Mouse (Mus musculus) embryo, embryonic 10.5 days (tissue): ENCODE results near the gene Mpg.

ENCODE experiments used
- DNase-seq: peaks from one replicate; pipeline ENCODE4 v3.0.0-alpha.2; 2015; ENCODE audit warnings: low spot score

Mpg gene

DNA sequence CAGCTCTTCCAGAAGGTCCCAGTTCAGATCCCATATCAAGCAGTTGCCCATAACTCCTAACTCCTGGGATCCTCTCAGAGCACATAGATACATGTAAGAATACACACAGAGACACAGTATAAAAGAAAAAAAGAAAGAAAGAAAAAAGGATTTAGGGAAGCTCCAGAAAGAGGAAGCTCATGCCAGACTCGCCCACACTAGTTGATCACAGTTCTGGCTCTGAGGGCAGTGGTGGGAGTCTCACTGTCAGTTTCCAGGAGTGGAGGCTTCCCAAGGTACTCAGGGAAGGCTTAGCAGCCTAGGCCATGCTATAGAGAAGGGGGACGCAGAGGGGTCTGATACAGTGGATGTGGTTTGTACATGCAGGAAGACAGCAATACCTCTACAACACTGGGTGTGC, 4.8 kb downstream of the Mpg start:
- DNase-seq = no peak

DNA sequence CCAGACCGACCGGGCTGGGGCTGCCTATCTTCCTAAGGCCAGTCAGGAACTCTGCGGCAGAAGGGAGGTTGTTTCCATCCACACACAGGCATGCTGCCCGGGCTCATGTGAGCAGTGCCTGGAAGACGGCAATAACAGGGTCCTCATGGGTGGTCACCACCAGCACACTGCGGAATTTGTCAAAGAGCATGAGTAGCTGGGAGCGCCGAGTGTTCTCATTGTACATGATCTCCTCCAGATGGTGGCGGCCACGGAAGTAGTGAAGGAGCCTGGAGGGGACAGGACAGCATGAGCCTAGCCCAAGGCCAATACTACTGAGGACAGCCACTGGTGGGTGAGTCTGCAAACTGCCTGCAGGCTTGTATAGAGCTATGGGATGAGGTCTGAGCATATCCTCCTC, 6.5 kb downstream of the Mpg start:
- DNase-seq = no peak

DNA sequence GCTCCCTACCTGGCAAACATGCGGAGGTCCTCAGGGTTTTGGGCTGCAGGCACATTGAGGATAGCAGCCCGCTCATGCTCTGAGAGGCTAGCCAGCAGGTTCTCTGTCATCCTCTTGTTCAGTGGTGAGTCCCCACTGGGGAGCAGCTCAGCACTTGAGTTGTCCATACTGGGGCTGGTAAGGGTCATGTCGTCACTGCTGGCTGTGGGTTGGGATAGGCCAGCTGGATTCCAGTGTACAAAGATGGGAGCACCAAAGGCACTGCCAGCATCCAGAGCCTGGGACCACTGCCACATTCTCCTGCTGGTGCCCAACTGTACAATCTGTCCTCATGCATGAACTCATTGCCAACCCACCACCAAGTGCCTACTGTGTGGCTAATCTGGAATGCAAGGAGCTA, 7.6 kb downstream of the Mpg start:
- no peak for DNase-seq

DNA sequence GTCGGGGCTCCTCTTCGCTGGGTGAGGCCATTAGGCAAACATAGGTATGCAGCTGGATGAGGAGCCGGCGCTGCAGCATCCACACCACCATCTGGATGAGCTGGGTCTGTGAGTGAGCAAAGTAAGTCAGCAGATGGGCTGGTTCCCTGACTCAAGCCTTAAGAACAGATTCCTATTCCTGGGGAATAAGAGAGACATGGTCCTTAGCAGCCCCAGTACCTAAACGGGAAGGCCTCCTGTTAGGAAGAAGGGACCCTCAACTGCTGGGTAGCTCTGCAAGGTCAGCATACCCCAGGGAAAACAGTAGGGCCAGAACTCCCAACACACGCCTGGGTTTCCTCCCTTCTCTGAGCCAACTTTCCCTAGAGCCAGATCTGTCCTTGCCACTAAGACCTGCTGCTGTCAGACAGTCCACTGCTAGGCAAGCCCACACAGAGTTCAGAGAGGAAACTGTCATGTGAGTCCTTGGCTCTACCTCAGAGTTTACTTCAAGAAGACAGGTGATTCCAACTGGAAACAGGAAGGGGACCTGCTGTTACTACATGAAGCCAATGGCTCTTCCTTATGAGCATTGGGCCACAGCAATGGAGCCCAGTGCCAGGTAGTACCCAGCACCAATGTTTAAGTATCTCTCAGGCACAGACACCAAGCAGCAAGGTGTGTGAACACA, 8.6 kb downstream of the Mpg start:
- DNase-seq = no peak

DNA sequence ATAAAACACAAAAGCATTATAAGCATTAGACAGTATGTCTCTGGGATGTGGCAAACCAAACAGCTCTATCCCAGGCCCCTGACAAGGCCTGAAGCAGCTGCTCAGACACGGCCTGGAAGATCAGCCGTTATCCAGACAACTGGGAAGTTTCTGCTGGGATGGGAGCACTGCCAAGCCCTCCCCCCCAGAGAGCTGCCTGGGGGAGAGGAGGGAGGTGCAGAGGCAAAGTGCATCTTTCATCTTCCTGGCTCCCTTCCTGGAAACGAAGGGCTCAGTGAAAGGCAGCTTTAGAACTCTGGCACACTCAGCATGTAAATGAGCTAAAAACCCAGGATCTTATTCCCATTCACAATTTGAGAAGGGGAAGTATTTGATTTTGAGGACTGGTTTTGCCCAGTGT, 9.3 kb downstream of the Mpg start:
- DNase-seq = no peak

DNA sequence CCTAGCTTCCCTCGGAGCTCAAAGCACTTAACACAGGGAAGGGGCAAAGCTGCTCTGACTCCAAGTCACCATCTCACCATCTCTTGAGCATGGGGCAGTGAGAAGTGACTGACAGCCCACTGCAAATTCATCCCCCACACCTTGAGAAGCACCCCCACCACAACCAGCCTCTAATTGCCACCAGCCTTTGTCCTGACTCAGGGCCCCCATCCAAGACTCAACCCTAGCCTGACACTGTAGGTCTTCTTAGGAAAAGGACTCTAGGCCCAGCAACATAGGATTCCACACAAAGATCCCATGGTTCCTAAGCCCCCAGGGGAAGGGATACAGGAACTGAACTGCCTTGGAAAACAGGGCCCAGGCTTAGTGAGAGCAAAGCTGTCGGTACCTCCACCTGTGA, 9.8 kb downstream of the Mpg start:
- DNase-seq = no peak

DNA sequence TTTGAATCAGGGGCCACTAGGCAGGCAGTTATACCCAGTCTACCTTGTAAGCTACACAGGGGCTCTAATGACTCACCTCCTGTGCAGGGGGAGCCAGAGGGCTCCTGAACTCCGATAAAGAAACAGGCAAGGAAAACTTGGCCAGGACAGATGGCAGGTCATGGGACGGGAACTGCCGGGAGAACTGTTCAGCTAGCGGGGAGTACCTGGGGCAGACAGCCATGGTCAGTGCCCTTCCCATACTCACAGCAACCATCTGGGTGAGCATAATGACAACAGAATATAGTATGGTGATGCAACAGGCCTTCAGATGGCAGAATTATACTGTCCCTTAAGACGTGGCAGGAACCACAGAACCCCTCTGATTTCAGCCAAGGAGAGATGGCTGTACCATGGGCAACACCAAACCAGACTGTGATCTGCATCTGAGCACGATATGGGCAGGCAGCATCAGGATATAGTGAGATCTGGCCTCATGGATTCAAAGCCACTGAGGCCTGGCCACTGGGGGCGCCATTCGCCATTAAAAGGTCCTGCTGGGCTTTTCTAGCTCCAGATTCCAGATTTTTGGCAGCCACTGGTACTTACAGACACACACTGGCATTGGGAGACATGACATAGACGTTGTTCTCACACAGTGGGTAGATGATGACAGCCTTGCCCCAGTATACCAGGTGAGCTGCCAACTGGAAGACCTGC, 10.6 kb downstream of the Mpg start:
- DNase-seq = peak; percentile 73

DNA sequence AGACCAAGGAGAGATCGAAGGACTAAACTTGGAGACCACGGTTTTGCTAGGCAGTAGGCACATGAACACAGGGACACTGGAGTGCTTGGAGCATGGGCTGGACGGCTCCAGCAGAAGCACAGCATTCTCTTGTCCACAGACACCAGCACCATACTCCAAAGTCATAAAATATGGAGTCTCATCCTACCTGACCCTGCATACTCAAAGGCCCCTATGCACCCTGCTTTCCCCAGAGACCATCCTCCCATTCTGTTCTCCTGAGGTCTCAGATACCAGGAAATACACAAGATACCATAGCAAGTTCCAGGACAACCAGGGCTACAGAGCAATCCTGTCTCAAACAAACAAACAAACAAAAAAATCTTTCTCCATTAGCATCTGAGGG, 11.1 kb downstream of the Mpg start:
- no peak for DNase-seq

DNA sequence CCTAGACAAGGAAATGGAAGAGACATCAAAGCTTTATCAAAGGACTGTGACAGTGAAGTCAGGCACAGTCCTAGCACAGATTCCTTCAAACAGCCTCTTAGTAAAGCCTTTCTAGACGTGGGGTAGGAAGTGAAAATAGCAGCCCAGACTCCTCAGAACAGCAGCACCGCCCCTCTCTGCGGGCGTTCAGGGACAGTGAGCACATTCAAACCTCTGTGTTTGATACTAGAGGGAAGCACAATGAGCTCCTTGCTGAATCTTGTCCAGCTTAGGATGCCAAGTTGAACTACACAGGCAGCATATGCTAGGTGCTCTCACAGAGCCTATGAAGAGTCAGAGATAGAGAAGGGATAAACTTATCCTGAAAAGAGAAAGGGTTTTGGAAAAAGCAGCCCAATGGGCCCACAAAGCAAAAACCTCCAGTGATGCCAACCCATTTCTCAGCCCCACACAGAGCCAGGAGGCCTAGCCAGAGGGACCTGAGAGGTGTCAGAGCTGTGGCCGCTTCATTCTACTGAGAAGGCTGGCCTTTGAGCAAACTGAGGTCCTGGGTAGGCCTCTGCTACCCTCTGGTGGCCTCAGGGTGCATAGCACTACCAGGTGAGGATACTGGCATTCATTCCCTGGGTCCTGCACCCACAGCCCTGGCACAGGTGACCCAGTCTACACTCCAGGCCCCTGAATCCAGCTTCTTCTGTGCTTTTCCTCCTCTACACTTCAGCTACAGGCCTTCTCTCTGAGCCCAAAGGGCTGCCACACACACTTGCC, 12.0 kb downstream of the Mpg start:
- DNase-seq = peak; percentile 78

DNA sequence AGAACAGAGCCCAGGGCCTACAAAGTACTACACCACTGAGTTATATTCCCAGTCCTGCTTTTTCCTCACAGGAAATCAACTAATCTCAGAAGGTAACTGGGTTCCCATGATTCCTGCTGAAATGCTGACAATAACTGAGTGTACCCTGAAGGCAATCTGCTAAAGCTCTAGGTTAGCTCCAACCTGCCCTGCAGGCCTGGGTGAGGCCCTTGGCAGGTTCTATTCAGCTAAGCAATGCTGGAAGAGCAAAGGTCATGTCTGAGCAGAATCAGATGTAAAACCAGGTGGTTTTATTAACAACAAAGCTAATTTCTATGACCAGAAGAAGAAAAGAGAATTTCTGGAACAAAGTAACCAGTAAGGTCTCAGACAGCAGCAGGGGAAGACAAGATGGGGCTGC, 15.1 kb downstream of the Mpg start:
- no peak for DNase-seq

DNA sequence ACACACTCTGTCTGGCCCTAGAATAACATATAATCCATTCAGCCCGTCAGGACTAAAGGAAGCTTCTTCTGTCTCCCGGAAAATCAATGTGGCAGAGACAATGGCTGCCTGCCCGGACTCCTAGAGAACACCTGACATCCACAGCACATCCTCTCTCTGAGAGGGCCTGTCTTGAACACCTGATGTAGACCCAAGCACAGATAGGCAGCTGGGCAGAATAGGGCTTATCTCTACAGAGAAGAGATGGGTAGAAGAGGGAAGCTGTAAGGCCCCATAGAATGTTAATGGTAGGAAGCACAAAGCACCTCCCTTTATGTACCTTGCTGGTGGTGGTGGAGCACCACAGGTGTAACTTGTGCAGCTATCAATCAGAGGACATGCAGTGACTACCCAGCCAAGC, 15.9 kb downstream of the Mpg start:
- DNase-seq = no peak

DNA sequence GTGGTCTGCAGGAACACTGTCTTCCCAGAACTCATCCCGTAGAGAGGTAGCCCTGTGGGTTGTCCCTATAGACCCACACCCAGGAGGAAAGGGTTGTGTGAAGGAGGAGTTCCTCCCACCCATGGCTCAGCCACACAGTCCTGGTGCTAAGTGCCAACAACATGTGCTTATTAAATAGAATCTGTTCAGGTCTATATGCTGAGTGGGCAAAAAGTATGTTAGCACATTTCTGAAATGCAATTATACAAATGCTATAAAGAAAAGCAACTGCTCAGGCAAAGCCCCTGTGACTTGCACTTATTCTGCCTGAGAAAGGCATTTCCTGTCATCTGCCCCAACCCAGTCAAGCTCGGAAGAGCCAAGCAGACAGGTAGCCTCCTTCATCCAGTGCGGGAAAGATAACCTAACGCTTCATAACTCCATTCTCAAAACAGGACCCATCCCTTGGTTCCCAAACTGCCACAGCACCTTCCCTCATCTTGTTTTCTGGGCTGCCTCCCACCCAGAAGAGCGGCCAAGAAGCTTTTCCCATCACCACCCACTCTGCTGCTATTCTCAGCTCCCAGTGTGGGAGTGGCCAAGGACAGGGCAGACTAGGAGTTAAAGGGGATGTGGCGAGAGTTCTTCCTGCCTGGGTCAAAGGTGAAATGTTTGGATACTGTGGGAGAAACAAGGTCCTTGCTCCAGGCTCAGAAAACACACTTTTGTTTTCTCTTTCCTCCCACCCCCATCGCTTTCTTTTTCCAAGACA, 17.1 kb downstream of the Mpg start:
- peak; percentile 22 for DNase-seq

DNA sequence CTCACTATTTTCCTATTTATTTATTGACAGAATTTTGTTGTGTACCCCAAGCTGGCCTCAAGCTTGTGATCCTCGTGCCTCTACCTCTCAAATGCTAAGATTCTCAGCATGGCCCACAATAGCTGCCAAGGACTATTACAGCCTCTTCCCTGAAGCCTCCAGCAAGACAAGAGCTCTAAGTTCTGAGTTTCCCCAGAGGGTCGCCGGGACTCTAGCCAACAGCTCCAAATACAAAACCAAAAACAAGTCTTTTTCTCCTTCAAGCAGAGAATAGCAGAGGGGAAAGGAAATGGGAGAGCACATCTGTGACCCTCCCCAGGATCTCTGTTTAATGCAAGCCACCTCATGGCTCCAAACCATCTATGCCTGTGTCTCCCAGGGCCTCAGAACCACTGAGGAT, 17.8 kb downstream of the Mpg start:
- DNase-seq = no peak

DNA sequence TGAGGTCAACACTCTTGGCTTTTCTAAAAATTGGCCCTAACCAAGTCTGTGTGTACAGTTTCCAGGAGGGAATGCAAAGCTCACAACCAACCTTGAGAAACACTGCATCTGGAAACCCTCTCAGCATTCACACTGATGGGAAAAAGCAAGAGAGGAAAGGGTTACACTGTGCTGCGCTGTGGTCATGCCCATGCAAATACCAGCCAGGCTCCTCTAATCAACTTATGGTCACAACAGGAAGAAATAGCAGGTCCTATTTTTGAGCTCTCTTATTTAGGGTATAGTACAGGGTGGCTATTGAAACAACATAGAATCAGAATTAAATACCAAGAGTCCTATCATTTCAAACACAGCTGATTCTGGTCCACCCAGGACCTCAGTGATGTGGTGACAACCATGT, 18.3 kb downstream of the Mpg start:
- no peak for DNase-seq

DNA sequence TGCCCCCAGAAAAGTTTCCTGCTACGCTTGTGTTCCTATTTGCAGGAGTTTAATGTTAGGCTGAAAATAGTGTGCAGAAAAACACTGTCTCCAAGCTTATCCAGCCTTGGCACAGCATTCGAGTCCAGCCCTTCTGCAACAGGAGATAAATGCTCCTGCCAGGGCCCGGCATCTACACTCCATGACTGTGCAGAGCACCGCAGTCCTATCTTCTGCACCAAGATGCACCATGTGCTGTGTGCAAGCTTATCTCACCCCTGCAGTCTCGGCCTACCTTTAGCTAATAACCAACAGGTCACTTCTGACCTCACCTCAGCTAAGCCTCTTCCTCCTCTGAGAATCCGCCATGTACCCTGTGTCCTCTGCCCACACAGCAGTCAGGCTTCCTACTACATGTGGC, 19.3 kb downstream of the Mpg start:
- DNase-seq = no peak

DNA sequence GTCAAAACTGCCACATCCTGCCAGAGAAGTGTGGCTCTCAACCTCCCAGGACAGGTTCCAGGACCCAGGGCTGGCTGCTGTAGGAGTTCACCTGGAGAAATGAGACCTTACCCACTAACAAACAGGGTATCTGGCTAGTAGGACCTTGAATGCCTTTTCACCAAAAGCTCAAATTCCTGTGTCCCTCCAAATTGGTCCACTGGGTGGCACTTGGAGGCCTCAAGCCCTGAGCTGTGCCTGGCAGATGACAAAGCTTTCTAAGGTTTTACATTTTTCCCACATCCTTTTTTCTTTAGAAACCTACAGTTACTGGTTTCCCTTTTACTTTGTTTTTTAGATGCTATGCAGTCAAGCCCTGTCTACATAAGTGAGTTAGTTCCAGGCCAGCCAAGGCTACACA, 20.8 kb downstream of the Mpg start:
- DNase-seq = no peak

DNA sequence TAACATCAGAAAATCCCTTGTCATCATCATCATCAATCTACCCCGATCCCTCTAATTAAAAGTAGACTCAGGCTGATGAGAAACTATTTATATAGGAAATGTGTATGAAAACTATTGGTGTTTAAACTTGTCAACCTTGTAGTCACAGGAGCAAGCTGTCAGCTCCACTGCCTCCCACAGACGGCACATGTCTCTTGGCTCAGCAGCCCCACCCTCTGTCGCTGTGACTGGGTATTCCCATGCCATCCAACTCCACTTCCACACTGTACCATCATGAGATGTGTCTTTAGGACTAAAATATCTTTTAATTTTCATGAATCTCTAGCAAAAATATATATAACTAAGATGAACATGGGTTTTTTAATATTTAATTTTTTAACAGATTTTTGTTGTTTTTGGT, 22.0 kb downstream of the Mpg start:
- no peak for DNase-seq

DNA sequence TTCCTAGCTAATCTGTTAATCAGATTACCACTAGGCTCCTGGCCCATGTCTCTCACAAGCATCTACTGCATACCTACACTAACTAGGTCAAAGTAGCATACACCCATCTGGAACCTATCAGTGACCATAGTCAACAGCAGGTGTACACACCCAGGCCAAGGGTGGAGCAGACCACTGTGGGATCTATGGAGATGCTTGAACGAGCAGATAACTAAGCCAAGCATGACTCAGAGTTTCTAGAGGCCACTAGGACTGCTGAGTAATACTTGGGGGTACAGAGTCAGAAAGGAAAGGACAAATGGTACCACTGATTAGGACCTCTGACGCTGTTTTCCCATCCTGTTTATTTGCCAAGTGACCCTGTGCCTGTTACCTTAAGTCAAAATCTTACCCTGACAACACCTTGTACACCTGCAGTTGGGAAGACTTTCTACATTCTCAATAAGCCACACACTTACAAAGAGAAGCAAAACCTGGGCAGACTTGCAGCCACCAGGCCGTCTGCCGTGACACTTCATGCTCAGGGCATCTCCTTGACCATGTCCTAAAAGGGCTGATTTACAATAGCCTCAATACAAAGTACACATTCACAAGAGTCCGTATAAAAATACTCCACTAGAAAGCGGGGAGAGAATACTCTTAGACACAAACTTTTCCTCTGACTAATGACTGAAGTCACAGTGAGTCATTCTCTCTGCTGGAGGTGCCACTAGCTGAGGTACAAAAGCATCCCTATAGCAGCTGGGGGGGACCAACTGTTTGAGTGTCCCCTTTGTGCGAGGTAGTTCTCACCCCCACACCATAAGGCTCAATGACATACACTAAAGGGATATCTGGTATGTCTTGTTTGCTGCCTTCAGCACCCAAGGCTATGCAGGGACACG, 24.8 kb downstream of the Mpg start:
- no peak for DNase-seq

DNA sequence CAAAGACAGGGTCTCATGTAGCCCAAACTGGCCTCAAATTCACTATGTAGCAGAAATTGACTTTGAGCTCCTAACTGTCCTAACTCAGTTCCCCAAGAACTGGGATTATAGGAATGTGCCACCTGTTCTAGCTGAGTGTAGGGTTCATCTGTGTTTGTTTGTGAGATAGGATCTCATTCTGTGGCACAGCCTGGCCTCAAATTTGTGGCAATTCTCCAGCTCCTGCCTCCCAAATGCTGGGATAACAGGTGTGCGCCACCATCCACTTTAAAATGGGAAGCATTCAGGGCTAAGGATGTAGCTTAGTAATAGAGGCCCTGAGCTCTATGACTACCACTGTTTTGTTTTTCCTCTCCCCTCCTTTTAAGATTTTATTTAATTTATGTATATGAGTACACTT, 26.8 kb downstream of the Mpg start:
- no peak for DNase-seq

DNA sequence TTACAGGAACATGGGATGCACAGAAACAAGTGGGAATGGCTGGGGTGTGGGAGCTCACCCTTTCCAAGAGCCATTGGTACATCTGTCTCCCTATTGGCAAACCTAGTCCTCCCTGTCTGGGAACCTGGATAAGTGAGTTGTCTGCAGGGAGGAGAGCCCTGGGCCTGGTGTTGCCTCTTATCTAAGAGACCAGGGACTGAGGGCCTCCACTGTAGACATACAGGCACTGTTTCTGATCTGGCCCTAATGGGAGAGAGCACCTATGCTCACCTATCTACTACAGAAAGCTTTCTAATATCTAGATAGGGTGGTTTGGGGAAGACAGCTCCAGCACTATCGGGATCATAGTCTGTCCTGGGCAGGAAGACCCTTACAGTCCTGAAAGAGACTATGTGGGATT, 29.8 kb downstream of the Mpg start:
- no peak for DNase-seq

DNA sequence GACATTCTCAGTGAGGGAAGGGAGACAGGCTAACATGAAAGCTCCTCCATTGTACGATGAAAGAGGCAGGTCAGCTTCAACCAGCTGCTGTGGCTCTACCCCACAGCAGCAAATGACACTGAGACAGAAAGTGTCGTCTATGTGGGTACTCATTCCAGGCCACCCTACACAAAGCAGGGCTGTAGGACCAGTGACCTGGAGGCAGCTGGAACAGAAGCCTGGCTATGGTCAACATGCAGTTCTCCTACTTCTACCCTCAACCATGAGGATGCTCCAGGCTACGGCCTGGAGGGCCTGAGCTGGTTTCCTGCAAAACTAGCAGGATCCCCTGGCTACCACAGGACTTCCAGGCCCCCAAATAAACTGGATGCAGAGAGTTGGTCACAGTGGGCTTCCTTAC, 30.3 kb downstream of the Mpg start:
- no peak for DNase-seq
